Mouse (Mus musculus): ENCODE results near the gene Copb2. TPM values are rescaled to one million over a fixed set of nuclear protein-coding genes. Genes with fewer than 3 reads are reported as not detected.

Copb2 gene
- polyA plus RNA-seq, 1 experiment from 2014 or later: 201 TPM

DNA sequence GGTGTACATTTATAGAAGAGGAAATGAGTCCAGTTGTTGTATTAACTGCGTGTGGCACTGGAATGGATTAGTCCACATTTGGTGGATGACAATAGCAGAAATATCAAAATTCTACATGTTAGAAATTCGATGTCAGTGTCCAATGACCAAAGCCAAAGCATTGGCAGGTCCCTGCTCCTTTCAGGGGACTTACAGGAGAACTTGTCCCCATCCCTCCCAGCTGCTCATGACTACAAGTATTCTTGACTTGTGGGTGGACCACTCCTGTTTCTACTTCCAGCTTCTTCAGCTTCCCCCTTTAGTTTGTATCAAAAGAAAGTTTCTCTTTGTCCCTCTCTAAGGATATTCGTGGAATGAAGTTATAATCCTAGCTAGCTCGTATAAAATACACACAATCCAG lies 41.4 kb downstream of the Copb2 start:
- peaks cover 5% of the 10 kb centered on the region; the same call in 1 of the 2 replicates for H3K4me1 ChIP-seq (ENCODE audit: control insufficient read depth, insufficient read depth, low read length)
- H3K4me2 ChIP-seq (ENCODE audit: low read depth, low read length): no peak overlapping the region
- DNase-seq (ENCODE audit: low spot score): no peak
- 67% methylated on average over 4 of the region's 4 CpGs for WGBS
- H3K36me3 ChIP-seq (ENCODE audit: control insufficient read depth, insufficient read depth, low read length): no peaks in the 10 kb centered on the region
- no peak overlapping the region for H3K27ac ChIP-seq (replicated peaks; ENCODE audit: low read depth, low read length)
- H3K9ac ChIP-seq (ENCODE audit: low read depth, low read length): no peak overlapping the region
- H3K27me3 ChIP-seq (replicated peaks; ENCODE audit: control insufficient read depth, insufficient read depth, low read length): 0 out of 2 replicates have a peak, but pooled peaks cover 3% of the 10 kb centered on the region
- no peaks in the 10 kb centered on the region for H3K9me3 ChIP-seq (ENCODE audit: control insufficient read depth, low read length)
- no peak overlapping the region for H3K4me3 ChIP-seq (ENCODE audit: low read depth, low read length)
- ATAC-seq (ENCODE audit: low read depth): no peak

DNA sequence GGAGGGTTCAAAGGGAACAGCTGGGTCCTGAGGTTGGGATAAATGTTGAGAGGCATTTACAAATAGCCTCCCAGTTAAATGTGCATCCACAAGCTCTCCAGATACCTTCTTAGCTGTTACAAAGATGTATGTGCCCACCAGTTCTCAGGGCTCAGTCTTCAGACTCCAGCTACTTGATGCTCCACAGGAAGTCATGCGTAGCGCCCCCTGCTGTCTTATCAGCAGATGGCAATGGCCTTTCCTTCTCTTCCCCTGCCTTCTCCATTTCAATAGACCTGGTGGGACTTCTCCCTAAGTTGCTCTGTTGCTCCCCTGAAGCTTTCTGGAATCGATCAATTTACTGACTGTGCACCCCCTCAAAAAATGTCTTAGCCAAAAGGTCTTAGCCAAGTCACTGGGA lies 65.0 kb downstream of the Copb2 start:
- Histone ChIP-seq H3K4me2 (ENCODE audit: low read depth, low read length) (no peak overlapping the region), H3K4me3 (ENCODE audit: low read depth, low read length) (no peak overlapping the region), H3K27ac (replicated peaks; ENCODE audit: low read depth, low read length) (no peak overlapping the region), H3K27me3 (replicated peaks; ENCODE audit: control insufficient read depth, insufficient read depth, low read length) (peaks cover 3% of the 10 kb centered on the region; the same call in 1 of the 2 replicates), H3K9me3 (ENCODE audit: control insufficient read depth, low read length) (no peaks in the 10 kb centered on the region), H3K36me3 (ENCODE audit: control insufficient read depth, insufficient read depth, low read length) (no peaks in the 10 kb centered on the region), H3K9ac (ENCODE audit: low read depth, low read length) (no peak overlapping the region), H3K4me1 (ENCODE audit: control insufficient read depth, insufficient read depth, low read length) (no peaks in the 10 kb centered on the region)
- 42% methylated on average over 3 of the region's 3 CpGs for WGBS
- DNase-seq (ENCODE audit: low spot score) (no peak), ATAC-seq (ENCODE audit: low read depth) (no peak)

DNA sequence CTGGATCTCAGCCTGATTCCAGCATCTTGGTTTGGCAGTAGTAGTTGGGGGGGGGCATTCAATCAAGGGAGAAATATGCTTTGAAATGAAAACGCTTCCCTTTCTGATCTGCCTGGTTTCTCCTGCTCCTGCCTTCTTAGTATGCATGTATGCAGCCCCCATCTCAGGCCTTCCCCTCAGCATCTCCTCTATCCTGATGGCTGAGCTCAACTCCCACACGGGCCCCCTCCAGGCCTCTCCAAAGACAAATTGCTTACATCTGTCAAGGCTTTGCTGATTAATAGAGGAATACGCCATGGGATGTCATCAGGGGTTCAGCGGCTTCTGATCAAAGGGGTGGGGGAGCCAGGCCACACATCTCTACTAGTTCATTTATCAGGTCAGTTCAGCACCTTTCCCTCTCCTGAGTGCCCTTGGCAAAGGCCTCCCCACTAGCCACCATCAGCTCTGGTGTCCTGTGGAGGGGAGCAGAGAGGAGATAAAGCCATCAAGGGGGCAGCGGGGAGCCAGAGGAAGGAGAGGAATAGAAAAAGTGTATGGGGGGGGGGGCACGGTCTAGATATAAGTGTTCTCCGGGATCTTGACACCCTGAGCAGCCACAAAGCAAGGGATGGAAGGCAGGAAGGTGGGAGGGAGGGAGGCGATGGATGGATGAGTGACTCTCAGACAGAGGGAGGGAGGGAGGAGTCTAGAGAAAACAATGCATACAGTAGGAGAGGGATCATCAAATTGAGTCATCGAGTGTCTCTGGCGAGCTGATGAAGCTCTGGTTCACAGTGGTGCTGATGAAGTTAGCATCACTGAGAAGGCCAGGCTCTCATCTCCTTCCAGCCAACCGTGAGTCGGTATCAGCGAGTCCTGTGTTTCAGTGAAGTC lies 70.0 kb downstream of the Copb2 start:
- DNase-seq (ENCODE audit: low spot score) (peak; percentile 53), ATAC-seq (ENCODE audit: low read depth) (no peak)
- Histone ChIP-seq H3K4me2 (ENCODE audit: low read depth, low read length) (no peak overlapping the region), H3K4me1 (ENCODE audit: control insufficient read depth, insufficient read depth, low read length) (no peaks in the 10 kb centered on the region; the same call in 1 of the 2 replicates), H3K27me3 (replicated peaks; ENCODE audit: control insufficient read depth, insufficient read depth, low read length) (no peaks in the 10 kb centered on the region; the same call in 1 of the 2 replicates), H3K4me3 (ENCODE audit: low read depth, low read length) (no peak overlapping the region), H3K9ac (ENCODE audit: low read depth, low read length) (no peak overlapping the region), H3K36me3 (ENCODE audit: control insufficient read depth, insufficient read depth, low read length) (no peaks in the 10 kb centered on the region), H3K9me3 (ENCODE audit: control insufficient read depth, low read length) (no peaks in the 10 kb centered on the region), H3K27ac (replicated peaks; ENCODE audit: low read depth, low read length) (no peak overlapping the region)
- WGBS: 60% methylated on average over 13 of the region's 13 CpGs

Other genes starting within 250 kb of the Copb2 start
- gene Rbp1, start 140.8 kb upstream of the Copb2 start, polyA plus RNA-seq (2014; fragmentation: Nextera tagmentation; extraction: Ambion mirVana): 60.5 and 64.8 TPM in 2 replicates
- gene Rbp2, start 77.6 kb upstream of the Copb2 start, polyA plus RNA-seq (2014; fragmentation: Nextera tagmentation; extraction: Ambion mirVana): 2.4 and 3.7 TPM in 2 replicates
- 45.5 and 47.0 TPM in 2 replicates for gene Mrps22, start 37.9 kb downstream of the Copb2 start, polyA plus RNA-seq (2014; fragmentation: Nextera tagmentation; extraction: Ambion mirVana)